Mouse (Mus musculus) CH12.LX (cell line): ENCODE data around the gene Cct6b. TPM values are rescaled to one million over a fixed set of nuclear protein-coding genes. Genes with fewer than 3 reads are reported as not detected.

Source experiments
- DNase-seq: peaks from one replicate; pipeline ENCODE4 v3.0.0-alpha.2; 2013; ENCODE audit errors: extremely low read depth
- H3K27ac ChIP-seq: 2 replicates; pipeline ENCODE4 v1.5.1; 2012; ENCODE audit warnings: low read depth, mild to moderate bottlenecking, control low read depth, moderate library complexity; ENCODE audit not compliant: insufficient read depth
- H3K27me3 ChIP-seq: replicated peaks from 2 replicates; pipeline ENCODE3; 2012; ENCODE audit warnings: inconsistent platforms
- H3K36me3 ChIP-seq, 2 experiments: replicated peaks in 1 of 2; 2 replicates each; pipeline versions ENCODE3 to v1.6.1; 2012; ENCODE audit warnings: inconsistent platforms in 1 of 2, low read length in 1 of 2, mild to moderate bottlenecking in 1 of 2, mixed read lengths in 1 of 2, moderate library complexity in 1 of 2; ENCODE audit not compliant: control insufficient read depth in 1 of 2, insufficient read depth in 1 of 2
- H3K4me1 ChIP-seq, 2 experiments: 2 replicates each; pipeline ENCODE4 v1.6.1; 2012; ENCODE audit warnings: inconsistent platforms in 1 of 2, moderate library complexity in 1 of 2; ENCODE audit not compliant: insufficient read depth in 2 of 2, control insufficient read depth in 1 of 2
- H3K4me2 ChIP-seq: 2 replicates; pipeline ENCODE4 v1.6.1; 2012; ENCODE audit warnings: low read depth, mild to moderate bottlenecking, control low read depth; ENCODE audit not compliant: poor library complexity, insufficient read depth, severe bottlenecking
- H3K4me3 ChIP-seq, 3 experiments: fragments of 150-350 bp in 1 of 3; sonication (generic) in 1 of 3; replicated peaks in 1 of 3; 2 replicates each; pipeline versions ENCODE3 to v1.5.1; 2011 to 2012; ENCODE audit warnings: low read depth in 2 of 3, low read length in 2 of 3, mild to moderate bottlenecking in 2 of 3, moderate library complexity in 2 of 3, control low read depth in 1 of 3, improper control_type of control experiment in 1 of 3, inconsistent platforms in 1 of 3, mixed read lengths in 1 of 3; ENCODE audit not compliant: poor library complexity in 1 of 3
- H3K79me2 ChIP-seq: replicated peaks from 2 replicates; pipeline ENCODE4 v1.6.1; 2012; ENCODE audit warnings: mild to moderate bottlenecking, moderate library complexity; ENCODE audit not compliant: control insufficient read depth, poor library complexity, insufficient read depth, severe bottlenecking; ENCODE audit errors: extremely low read depth
- H3K9ac ChIP-seq: 2 replicates; pipeline ENCODE4 v1.6.1; 2012; ENCODE audit warnings: low read depth, mild to moderate bottlenecking, control low read depth, moderate library complexity; ENCODE audit not compliant: insufficient read depth
- H3K9me3 ChIP-seq: replicated peaks from 2 replicates; pipeline ENCODE3; 2012; ENCODE audit warnings: low read length, inconsistent platforms, mixed read lengths
- BHLHE40 ChIP-seq: IDR thresholded peaks from 2 replicates; pipeline ENCODE4 v1.6.1; 2011; ENCODE audit warnings: mild to moderate bottlenecking, low read depth, low read length, improper control_type of control experiment
- CHD1 ChIP-seq: IDR thresholded peaks from 2 replicates; pipeline ENCODE4 v1.6.1; 2012; ENCODE audit warnings: low read depth, low read length, improper control_type of control experiment, inconsistent platforms
- CHD2 ChIP-seq: IDR thresholded peaks from 2 replicates; pipeline ENCODE4 v1.6.1; 2011; ENCODE audit warnings: low read length, improper control_type of control experiment
- CTCF ChIP-seq, 2 experiments: IDR thresholded peaks in 1 of 2; conservative IDR thresholded peaks in 1 of 2; 2 replicates each; pipeline ENCODE4 v1.5.1; 2011 to 2012; ENCODE audit warnings: low read depth in 2 of 2, low read length in 2 of 2, improper control_type of control experiment in 1 of 2, inconsistent platforms in 1 of 2, mild to moderate bottlenecking in 1 of 2, moderate library complexity in 1 of 2
- ELF1 ChIP-seq: IDR thresholded peaks from 2 replicates; pipeline ENCODE4 v1.6.1; 2014; ENCODE audit warnings: low read depth, mild to moderate bottlenecking, inconsistent platforms, low read length, improper control_type of control experiment
- ETS1 ChIP-seq: conservative IDR thresholded peaks from 2 replicates; pipeline ENCODE4 v1.6.1; 2012; ENCODE audit warnings: low read depth, mild to moderate bottlenecking, inconsistent platforms, low read length, improper control_type of control experiment, moderate library complexity
- GABPA ChIP-seq: IDR thresholded peaks from 2 replicates; pipeline ENCODE4 v1.6.1; 2012; ENCODE audit warnings: low read depth, low read length, improper control_type of control experiment, inconsistent platforms; ENCODE audit not compliant: insufficient replicate concordance
- HCFC1 ChIP-seq: IDR thresholded peaks from 2 replicates; pipeline ENCODE4 v1.6.1; 2012; ENCODE audit warnings: low read depth, mild to moderate bottlenecking, inconsistent platforms, low read length, improper control_type of control experiment
- JUN ChIP-seq: IDR thresholded peaks from 2 replicates; pipeline ENCODE4 v1.6.1; 2011; ENCODE audit warnings: low read depth, mild to moderate bottlenecking, low read length, improper control_type of control experiment, moderate library complexity; ENCODE audit not compliant: insufficient read depth
- MAZ ChIP-seq: IDR thresholded peaks from 2 replicates; pipeline ENCODE4 v1.6.1; 2012; ENCODE audit warnings: low read depth, mild to moderate bottlenecking, inconsistent platforms, low read length, improper control_type of control experiment, moderate library complexity
- MEF2A ChIP-seq: IDR thresholded peaks from 2 replicates; pipeline ENCODE4 v1.6.1; 2014; ENCODE audit warnings: low read depth, mild to moderate bottlenecking, inconsistent platforms, low read length, improper control_type of control experiment, borderline replicate concordance
- MXI1 ChIP-seq: IDR thresholded peaks from 2 replicates; pipeline ENCODE4 v1.6.1; 2011; ENCODE audit warnings: mild to moderate bottlenecking, low read depth, low read length, improper control_type of control experiment
- NELFE ChIP-seq: IDR thresholded peaks from 2 replicates; pipeline ENCODE4 v1.6.1; 2011; ENCODE audit warnings: low read depth, low read length, improper control_type of control experiment
- PAX5 ChIP-seq: IDR thresholded peaks from 2 replicates; pipeline ENCODE4 v1.6.1; 2012; ENCODE audit warnings: low read length, inconsistent platforms, mixed read lengths
- POLR2A ChIP-seq: IDR thresholded peaks from 2 replicates; pipeline ENCODE4 v1.6.1; 2011; ENCODE audit warnings: low read depth, mild to moderate bottlenecking, improper control_type of control experiment, low read length
- POLR2AphosphoS2 ChIP-seq: IDR thresholded peaks from 2 replicates; pipeline ENCODE4 v1.6.1; 2011; ENCODE audit warnings: low read depth, low read length, improper control_type of control experiment
- RCOR1 ChIP-seq: conservative IDR thresholded peaks from 2 replicates; pipeline ENCODE4 v1.6.1; 2012; ENCODE audit warnings: low read depth, mild to moderate bottlenecking, inconsistent platforms, low read length, improper control_type of control experiment
- SIN3A ChIP-seq: IDR thresholded peaks from 2 replicates; pipeline ENCODE4 v1.6.1; 2012; ENCODE audit warnings: low read length, improper control_type of control experiment, inconsistent platforms
- SMC3 ChIP-seq: IDR thresholded peaks from 2 replicates; pipeline ENCODE4 v1.6.1; 2011; ENCODE audit warnings: low read depth, low read length, improper control_type of control experiment
- TBP ChIP-seq: conservative IDR thresholded peaks from 2 replicates; pipeline ENCODE4 v1.6.1; 2011; ENCODE audit warnings: low read depth, low read length, improper control_type of control experiment
- UBTF ChIP-seq: IDR thresholded peaks from 2 replicates; pipeline ENCODE4 v1.6.1; 2012; ENCODE audit warnings: low read depth, mild to moderate bottlenecking, inconsistent platforms, low read length, improper control_type of control experiment, moderate library complexity
- USF2 ChIP-seq: conservative IDR thresholded peaks from 2 replicates; pipeline ENCODE4 v1.6.1; 2011; ENCODE audit warnings: low read depth, low read length, improper control_type of control experiment
- ZC3H11A ChIP-seq: IDR thresholded peaks from 2 replicates; pipeline ENCODE4 v1.6.1; 2012; ENCODE audit warnings: low read depth, mild to moderate bottlenecking, inconsistent platforms, low read length, improper control_type of control experiment
- ZKSCAN1 ChIP-seq: IDR thresholded peaks from 2 replicates; pipeline ENCODE4 v1.6.1; 2012; ENCODE audit warnings: low read depth, inconsistent platforms, low read length, improper control_type of control experiment, borderline replicate concordance
- ZMIZ1 ChIP-seq: IDR thresholded peaks from 2 replicates; pipeline ENCODE4 v1.6.1; 2012; ENCODE audit warnings: low read depth, mild to moderate bottlenecking, inconsistent platforms, low read length, improper control_type of control experiment
- ZNF384 ChIP-seq: IDR thresholded peaks from 2 replicates; pipeline ENCODE4 v1.6.1; 2012; ENCODE audit warnings: low read depth, low read length, improper control_type of control experiment, inconsistent platforms
- dilution Hi-C: fragments of 300-500 bp; cut with MboI; formaldehyde crosslinking; loops from 2 replicates; pipeline ENCODE4 v1.14.3; 2020; ENCODE audit warnings: low sequenced_read_pairs; ENCODE audit not compliant: extremely low pct_unique_long_range_greater_than_20kb, extremely low pct_ligation_motif_present
- in situ Hi-C: fragments of 300-500 bp; cut with MboI; formaldehyde crosslinking; loops from 3 replicates; pipeline ENCODE4 v1.14.3; 2019; ENCODE audit warnings: low sequenced_read_pairs, low pct_ligation_motif_present, low pct_unique_long_range_greater_than_20kb, mixed read lengths
- polyA plus RNA-seq: library from polyadenylated mRNA; unstranded; fragments of >175 nt; gene quantifications from 2 replicates; pipeline ENCODE4 v1.2.1, GENCODE M21; 2012; ENCODE audit warnings: low read depth; ENCODE audit not compliant: insufficient read length
- total RNA-seq, 2 experiments: library from RNA; depleted of rRNA; stranded (reverse); fragments of 300-350 nt in 1 of 2; fragments of >200 nt in 1 of 2; gene quantifications; 2 replicates each; pipeline ENCODE4 v1.2.3; 2012 to 2014

The Cct6b gene
- total and polyA plus RNA-seq, 3 experiments = 0.24 to 0.64 (median 0.44) TPM

- no peak overlapping the region for H3K27ac ChIP-seq
- no peaks in the 10 kb centered on the region for H3K79me2 ChIP-seq
- DNase-seq = no peak
- H3K9me3 ChIP-seq = no peaks in the 10 kb centered on the region
- H3K36me3 ChIP-seq = peaks cover 57 to 63% of the 10 kb centered on the region in 2 experiments
- H3K27me3 ChIP-seq = no peaks in the 10 kb centered on the region
- dilution Hi-C loops = no loop called here
- H3K4me1 ChIP-seq = peaks cover 0 to 7% of the 10 kb centered on the region in 2 experiments; a peak in 2 of 4 replicates
- H3K9ac ChIP-seq = no peak overlapping the region
- in situ Hi-C loops = no loop called here
- no peak overlapping the region for H3K4me2 ChIP-seq
- TF ChIP-seq NELFE (no peak), POLR2A (no peak), USF2 (no peak), ZC3H11A (no peak), SMC3 (no peak), ZKSCAN1 (no peak), SIN3A (no peak; the same call in 1 of the 2 replicates), JUN (no peak), UBTF (no peak), ZMIZ1 (no peak; the same call in 1 of the 2 replicates), TBP (no peak), GABPA (no peak), ELF1 (no peak)
- no peak overlapping the region for H3K4me3 ChIP-seq
These were observed 42.5 kb upstream of the Cct6b start for GRCm38 (mm10) chr11:82806656-82807055.

GRCm38 (mm10) chr11:82783453-82783852 is 19.3 kb upstream of the Cct6b start:
- H3K4me1 ChIP-seq = peaks cover 0 to 42% of the 10 kb centered on the region in 2 experiments; a peak in 3 of 4 replicates
- peaks cover 33% of the 10 kb centered on the region for H3K79me2 ChIP-seq
- in situ Hi-C loops (no loop called here), dilution Hi-C loops (no loop called here)
- H3K27me3 ChIP-seq = no peaks in the 10 kb centered on the region
- no peak overlapping the region for H3K9ac ChIP-seq
- no peaks in the 10 kb centered on the region for H3K9me3 ChIP-seq
- H3K4me2 ChIP-seq = no peak overlapping the region
- peaks cover 40 to 60% of the 10 kb centered on the region in 2 experiments for H3K36me3 ChIP-seq
- no peak overlapping the region for H3K4me3 ChIP-seq
- TF ChIP-seq CTCF (conservative IDR thresholded peaks at IDR 0.05 in 1 of 2, IDR thresholded peaks at IDR 0.05 in 1 of 2; ENCODE audit: low read depth in 2 of 2, low read length in 2 of 2) (no peak), HCFC1 (no peak), ZNF384 (no peak), RCOR1 (no peak), PAX5 (no peak), MAZ (no peak), POLR2AphosphoS2 (no peak), MEF2A (no peak), ZC3H11A (no peak), CHD2 (no peak), MXI1 (no peak), GABPA (no peak), NELFE (no peak), ELF1 (no peak), CHD1 (no peak), BHLHE40 (no peak), TBP (no peak), ETS1 (no peak)
- no peak for DNase-seq
- no peak overlapping the region for H3K27ac ChIP-seq
